Mouse (Mus musculus): ENCODE data around the gene Nos1ap. TPM values are rescaled to one million over a fixed set of nuclear protein-coding genes. Genes with fewer than 3 reads are reported as not detected.
A peak's percentile ranks its signal among the peaks of the same experiment; 100 is the strongest.

Gene Nos1ap
- polyA plus RNA-seq, 1 experiment from 2014 or later: 14.6 TPM

GRCm38 (mm10) chr1:170402682-170403081 lies 187.0 kb downstream of the Nos1ap start:
- no peak overlapping the region for H3K4me2 ChIP-seq (ENCODE audit: low read depth, low read length)

GRCm38 (mm10) chr1:170398866-170399265 lies 190.8 kb downstream of the Nos1ap start:
- no peaks in the 10 kb centered on the region for H3K27me3 ChIP-seq (ENCODE audit: control insufficient read depth, insufficient read depth, low read length)
- H3K27ac ChIP-seq (ENCODE audit: low read length): no peak overlapping the region
- no peak for ATAC-seq (replicated peaks; ENCODE audit: extremely low read depth, insufficient read depth, low FRiP score)
- no peak overlapping the region for H3K4me2 ChIP-seq (ENCODE audit: low read depth, low read length)
- no peaks in the 10 kb centered on the region for H3K36me3 ChIP-seq (ENCODE audit: control insufficient read depth, insufficient read depth)
- H3K9me3 ChIP-seq (replicated peaks; ENCODE audit: control insufficient read depth, low read length): no peaks in the 10 kb centered on the region
- WGBS: 94% methylated on average over 4 of the region's 4 CpGs
- peaks cover 13% of the 10 kb centered on the region for H3K4me1 ChIP-seq (ENCODE audit: control insufficient read depth, insufficient read depth, low read length)
- H3K9ac ChIP-seq (ENCODE audit: low read length): no peak overlapping the region
- no peak overlapping the region for H3K4me3 ChIP-seq (ENCODE audit: low read length)

More at GRCm38 (mm10) chr1:170402682-170403081, 187.0 kb downstream of the Nos1ap start:
- H3K27me3 ChIP-seq (ENCODE audit: control insufficient read depth, insufficient read depth, low read length): no peaks in the 10 kb centered on the region
- no peak overlapping the region for H3K27ac ChIP-seq (ENCODE audit: low read length)
- H3K36me3 ChIP-seq (ENCODE audit: control insufficient read depth, insufficient read depth): no peaks in the 10 kb centered on the region
- H3K4me1 ChIP-seq (ENCODE audit: control insufficient read depth, insufficient read depth, low read length): peaks cover 16% of the 10 kb centered on the region
- no peaks in the 10 kb centered on the region for H3K9me3 ChIP-seq (replicated peaks; ENCODE audit: control insufficient read depth, low read length)
- no peak for ATAC-seq (replicated peaks; ENCODE audit: extremely low read depth, insufficient read depth, low FRiP score)
- 58% methylated on average over 4 of the region's 4 CpGs for WGBS
- no peak overlapping the region for H3K4me3 ChIP-seq (ENCODE audit: low read length)
- no peak overlapping the region for H3K9ac ChIP-seq (ENCODE audit: low read length)

GRCm38 (mm10) chr1:170395101-170395500 lies 194.6 kb downstream of the Nos1ap start:
- Histone ChIP-seq H3K27ac (ENCODE audit: low read length) (no peak overlapping the region), H3K9me3 (replicated peaks; ENCODE audit: control insufficient read depth, low read length) (no peaks in the 10 kb centered on the region), H3K4me2 (ENCODE audit: low read depth, low read length) (no peak overlapping the region), H3K4me3 (ENCODE audit: low read length) (no peak overlapping the region), H3K36me3 (ENCODE audit: control insufficient read depth, insufficient read depth) (no peaks in the 10 kb centered on the region), H3K4me1 (ENCODE audit: control insufficient read depth, insufficient read depth, low read length) (peaks cover 9% of the 10 kb centered on the region), H3K27me3 (ENCODE audit: control insufficient read depth, insufficient read depth, low read length) (no peaks in the 10 kb centered on the region), H3K9ac (ENCODE audit: low read length) (no peak overlapping the region)
- WGBS: 76% methylated on average over 2 of the region's 2 CpGs
- no peak for ATAC-seq (replicated peaks; ENCODE audit: extremely low read depth, insufficient read depth, low FRiP score)

GRCm38 (mm10) chr1:170394641-170395040 lies 195.0 kb downstream of the Nos1ap start:
- WGBS: 57% methylated on average over 1 of the region's 1 CpGs
- H3K9ac ChIP-seq (ENCODE audit: low read length): no peak overlapping the region
- ATAC-seq (replicated peaks; ENCODE audit: extremely low read depth, insufficient read depth, low FRiP score): no peak

GRCm38 (mm10) chr1:170392771-170393728 lies 196.6 kb downstream of the Nos1ap start:
- H3K27ac ChIP-seq (ENCODE audit: low read length): no peak overlapping the region
- no peak for ATAC-seq (replicated peaks; ENCODE audit: extremely low read depth, insufficient read depth, low FRiP score)
- no peak overlapping the region for H3K4me2 ChIP-seq (ENCODE audit: low read depth, low read length)
- H3K4me3 ChIP-seq (ENCODE audit: low read length): no peak overlapping the region
- 57% methylated on average over 14 of the region's 14 CpGs for WGBS
- no peaks in the 10 kb centered on the region for H3K9me3 ChIP-seq (replicated peaks; ENCODE audit: control insufficient read depth, low read length)
- no peaks in the 10 kb centered on the region for H3K27me3 ChIP-seq (ENCODE audit: control insufficient read depth, insufficient read depth, low read length)
- no peaks in the 10 kb centered on the region for H3K36me3 ChIP-seq (ENCODE audit: control insufficient read depth, insufficient read depth)
- no peak overlapping the region for H3K9ac ChIP-seq (ENCODE audit: low read length)
- H3K4me1 ChIP-seq (ENCODE audit: control insufficient read depth, insufficient read depth, low read length): peaks cover 9% of the 10 kb centered on the region

More at GRCm38 (mm10) chr1:170394641-170395040, 195.0 kb downstream of the Nos1ap start:
- Histone ChIP-seq H3K36me3 (ENCODE audit: control insufficient read depth, insufficient read depth) (no peaks in the 10 kb centered on the region), H3K27me3 (ENCODE audit: control insufficient read depth, insufficient read depth, low read length) (no peaks in the 10 kb centered on the region), H3K27ac (ENCODE audit: low read length) (no peak overlapping the region), H3K4me2 (ENCODE audit: low read depth, low read length) (no peak overlapping the region), H3K4me3 (ENCODE audit: low read length) (no peak overlapping the region), H3K9me3 (replicated peaks; ENCODE audit: control insufficient read depth, low read length) (no peaks in the 10 kb centered on the region), H3K4me1 (ENCODE audit: control insufficient read depth, insufficient read depth, low read length) (peaks cover 9% of the 10 kb centered on the region)

- H3K27me3 ChIP-seq (ENCODE audit: control insufficient read depth, insufficient read depth, low read length): no peaks in the 10 kb centered on the region
These were observed 202.3 kb downstream of the Nos1ap start for GRCm38 (mm10) chr1:170387180-170387912.

GRCm38 (mm10) chr1:170385416-170385815 lies 204.2 kb downstream of the Nos1ap start:
- Histone ChIP-seq H3K4me2 (ENCODE audit: low read depth, low read length) (no peak overlapping the region), H3K27ac (ENCODE audit: low read length) (no peak overlapping the region), H3K9me3 (replicated peaks; ENCODE audit: control insufficient read depth, low read length) (no peaks in the 10 kb centered on the region), H3K9ac (ENCODE audit: low read length) (no peak overlapping the region), H3K4me3 (ENCODE audit: low read length) (no peak overlapping the region), H3K27me3 (ENCODE audit: control insufficient read depth, insufficient read depth, low read length) (no peaks in the 10 kb centered on the region), H3K36me3 (ENCODE audit: control insufficient read depth, insufficient read depth) (no peaks in the 10 kb centered on the region), H3K4me1 (ENCODE audit: control insufficient read depth, insufficient read depth, low read length) (peaks cover 8% of the 10 kb centered on the region)
- ATAC-seq (replicated peaks; ENCODE audit: extremely low read depth, insufficient read depth, low FRiP score): no peak
- WGBS: 82% methylated on average over 10 of the region's 10 CpGs

More at GRCm38 (mm10) chr1:170387180-170387912, 202.3 kb downstream of the Nos1ap start:
- WGBS: 26% methylated on average over 12 of the region's 12 CpGs
- Histone ChIP-seq H3K9ac (ENCODE audit: low read length) (no peak overlapping the region), H3K4me3 (ENCODE audit: low read length) (no peak overlapping the region), H3K4me2 (ENCODE audit: low read depth, low read length) (no peak overlapping the region), H3K36me3 (ENCODE audit: control insufficient read depth, insufficient read depth) (no peaks in the 10 kb centered on the region), H3K9me3 (replicated peaks; ENCODE audit: control insufficient read depth, low read length) (no peaks in the 10 kb centered on the region), H3K27ac (ENCODE audit: low read length) (no peak overlapping the region; the same call in 1 of the 2 replicates), H3K4me1 (ENCODE audit: control insufficient read depth, insufficient read depth, low read length) (peaks cover 8% of the 10 kb centered on the region)
- ATAC-seq (replicated peaks; ENCODE audit: extremely low read depth, insufficient read depth, low FRiP score): peak; percentile 78

GRCm38 (mm10) chr1:170383530-170383929 lies 206.1 kb downstream of the Nos1ap start:
- Histone ChIP-seq H3K4me1 (ENCODE audit: control insufficient read depth, insufficient read depth, low read length) (peaks cover 8% of the 10 kb centered on the region), H3K4me2 (ENCODE audit: low read depth, low read length) (no peak overlapping the region), H3K9me3 (replicated peaks; ENCODE audit: control insufficient read depth, low read length) (no peaks in the 10 kb centered on the region), H3K4me3 (ENCODE audit: low read length) (no peak overlapping the region), H3K27me3 (ENCODE audit: control insufficient read depth, insufficient read depth, low read length) (no peaks in the 10 kb centered on the region), H3K27ac (ENCODE audit: low read length) (no peak overlapping the region), H3K9ac (ENCODE audit: low read length) (no peak overlapping the region), H3K36me3 (ENCODE audit: control insufficient read depth, insufficient read depth) (no peaks in the 10 kb centered on the region)
- WGBS: 85% methylated on average over 7 of the region's 7 CpGs
- no peak for ATAC-seq (replicated peaks; ENCODE audit: extremely low read depth, insufficient read depth, low FRiP score)

GRCm38 (mm10) chr1:170381457-170381856 lies 208.2 kb downstream of the Nos1ap start:
- no peak for ATAC-seq (replicated peaks; ENCODE audit: extremely low read depth, insufficient read depth, low FRiP score)
- no peaks in the 10 kb centered on the region for H3K27me3 ChIP-seq (ENCODE audit: control insufficient read depth, insufficient read depth, low read length)

More at GRCm38 (mm10) chr1:170381457-170381856, 208.2 kb downstream of the Nos1ap start:
- Histone ChIP-seq H3K27ac (ENCODE audit: low read length) (no peak overlapping the region), H3K9me3 (replicated peaks; ENCODE audit: control insufficient read depth, low read length) (no peaks in the 10 kb centered on the region), H3K4me3 (ENCODE audit: low read length) (no peak overlapping the region), H3K4me1 (ENCODE audit: control insufficient read depth, insufficient read depth, low read length) (no peaks in the 10 kb centered on the region), H3K4me2 (ENCODE audit: low read depth, low read length) (no peak overlapping the region), H3K36me3 (ENCODE audit: control insufficient read depth, insufficient read depth) (no peaks in the 10 kb centered on the region), H3K9ac (ENCODE audit: low read length) (no peak overlapping the region)
- 23% methylated on average over 3 of the region's 3 CpGs for WGBS
